Mouse (Mus musculus): Measurements from ENCODE around the gene Hdgf. TPM values are rescaled to one million over a fixed set of nuclear protein-coding genes. Genes with fewer than 3 reads are reported as not detected.
"Not testable (repeated sequence)": the region's sequence is repeated elsewhere in the genome, so short reads cannot be mapped to it uniquely, and the experiment has no call there.

Gene Hdgf
- 165 and 168 TPM in 2 replicates for polyA plus RNA-seq (2015; fragmentation: Nextera tagmentation; extraction: Ambion mirVana)

- WGBS: under 1% methylated on average over 41 of the region's 57 CpGs
- H3K4me3 ChIP-seq (ENCODE audit: low read depth, low read length): peak within 1 kb of the TSS; percentile 94
- no peaks in the 10 kb centered on the region for H3K36me3 ChIP-seq (ENCODE audit: control insufficient read depth, insufficient read depth, low read length)
- no peaks in the 10 kb centered on the region for H3K9me3 ChIP-seq (ENCODE audit: control insufficient read depth, low read length)
- ATAC-seq (ENCODE audit: low FRiP score, low TSS enrichment) (peak; percentile 92), DNase-seq (ENCODE audit: low spot score) (peak; percentile 97)
- peaks cover 23% of the 10 kb centered on the region for H3K4me1 ChIP-seq (replicated peaks; ENCODE audit: control insufficient read depth, insufficient read depth)
- peak within 1 kb of the TSS; percentile 94 for H3K9ac ChIP-seq (ENCODE audit: low read length)
- peak within 1 kb of the TSS; percentile 98 for H3K27ac ChIP-seq (replicated peaks)
- H3K27me3 ChIP-seq (ENCODE audit: control insufficient read depth, insufficient read depth, low read length): no peaks in the 10 kb centered on the region
- peak within 1 kb of the TSS; percentile 79 for H3K4me2 ChIP-seq (replicated peaks; ENCODE audit: low read depth)
- no peak for TF ChIP-seq EP300 (optimal IDR thresholded peaks at IDR 0.05)
- TF ChIP-seq CTCF (IDR thresholded peaks at IDR 0.05; ENCODE audit: low read depth): peak; percentile 63
These were observed at the start of gene Hdgf for GRCm38 (mm10) chr3:87905880-87906485. TSS of gene Hdgf (plus strand) at chr3:87906321.

DNA sequence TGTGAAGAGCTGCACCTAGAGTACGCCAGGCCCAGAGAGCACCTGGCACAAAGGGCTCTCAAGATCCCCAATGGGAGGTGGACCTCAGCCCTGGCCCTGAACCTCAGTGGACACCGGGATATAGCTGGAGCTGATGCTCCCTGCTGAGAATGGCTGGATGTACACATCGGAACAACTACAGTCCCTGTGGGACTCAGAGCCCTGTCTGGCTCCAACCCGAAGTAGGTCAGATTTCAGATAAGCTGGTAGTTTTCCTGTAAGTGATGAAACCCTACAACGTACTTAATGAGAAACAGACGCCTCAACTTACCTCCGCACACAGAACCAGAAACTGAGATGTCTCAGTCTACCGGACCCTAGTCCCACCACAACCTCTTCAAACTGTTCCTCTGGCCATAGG, 48.5 kb upstream of the Hdgf start:
- H3K27ac ChIP-seq (replicated peaks): no peak overlapping the region
- H3K4me1 ChIP-seq (replicated peaks; ENCODE audit: control insufficient read depth, insufficient read depth): no peaks in the 10 kb centered on the region
- TF ChIP-seq CTCF (IDR thresholded peaks at IDR 0.05; ENCODE audit: low read depth) (no peak), EP300 (optimal IDR thresholded peaks at IDR 0.05) (no peak)
- no peaks in the 10 kb centered on the region for H3K9me3 ChIP-seq (ENCODE audit: control insufficient read depth, low read length)
- H3K36me3 ChIP-seq (ENCODE audit: control insufficient read depth, insufficient read depth, low read length): peaks cover 23% of the 10 kb centered on the region
- no peaks in the 10 kb centered on the region for H3K27me3 ChIP-seq (ENCODE audit: control insufficient read depth, insufficient read depth, low read length)
- no peak overlapping the region for H3K4me2 ChIP-seq (replicated peaks; ENCODE audit: low read depth)
- WGBS: 93% methylated on average over 8 of the region's 8 CpGs
- no peak overlapping the region for H3K4me3 ChIP-seq (ENCODE audit: low read depth, low read length)
- DNase-seq (ENCODE audit: low spot score) (no peak), ATAC-seq (ENCODE audit: low FRiP score, low TSS enrichment) (no peak)
- no peak overlapping the region for H3K9ac ChIP-seq (ENCODE audit: low read length)

DNA sequence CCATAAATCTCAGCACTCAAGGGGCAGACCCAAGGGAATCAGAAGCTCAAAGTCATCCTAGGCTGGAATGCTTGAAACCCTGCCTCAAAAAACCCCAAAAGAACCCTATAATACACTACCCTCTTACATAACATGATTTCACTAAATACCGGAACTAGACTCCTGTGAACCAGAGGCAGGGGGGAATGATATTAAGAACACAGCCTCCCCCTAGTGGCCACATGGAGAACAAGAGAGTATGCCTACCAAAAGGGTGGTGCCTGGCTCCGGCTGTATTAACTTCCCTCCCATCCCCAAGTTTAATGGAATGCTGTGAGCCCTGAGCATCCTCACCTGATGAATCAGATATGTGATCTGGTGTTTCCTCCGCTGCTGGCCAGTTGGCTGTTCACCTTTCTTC, 46.3 kb upstream of the Hdgf start:
- 18% methylated on average over 3 of the region's 3 CpGs for WGBS
- ATAC-seq (ENCODE audit: low FRiP score, low TSS enrichment) (peak; percentile 58; the same call in 1 of the 2 replicates), DNase-seq (ENCODE audit: low spot score) (peak; percentile 55)
- peaks cover 27% of the 10 kb centered on the region for H3K36me3 ChIP-seq (ENCODE audit: control insufficient read depth, insufficient read depth, low read length)
- no peak overlapping the region for H3K4me2 ChIP-seq (replicated peaks; ENCODE audit: low read depth)
- no peak overlapping the region for H3K9ac ChIP-seq (ENCODE audit: low read length)
- H3K9me3 ChIP-seq (ENCODE audit: control insufficient read depth, low read length): no peaks in the 10 kb centered on the region
- TF ChIP-seq CTCF (IDR thresholded peaks at IDR 0.05; ENCODE audit: low read depth) (peak; percentile 88), EP300 (optimal IDR thresholded peaks at IDR 0.05) (no peak)
- H3K27me3 ChIP-seq (ENCODE audit: control insufficient read depth, insufficient read depth, low read length): no peaks in the 10 kb centered on the region
- H3K27ac ChIP-seq (replicated peaks): no peak overlapping the region
- H3K4me3 ChIP-seq (ENCODE audit: low read depth, low read length): no peak overlapping the region
- no peaks in the 10 kb centered on the region for H3K4me1 ChIP-seq (replicated peaks; ENCODE audit: control insufficient read depth, insufficient read depth)

DNA sequence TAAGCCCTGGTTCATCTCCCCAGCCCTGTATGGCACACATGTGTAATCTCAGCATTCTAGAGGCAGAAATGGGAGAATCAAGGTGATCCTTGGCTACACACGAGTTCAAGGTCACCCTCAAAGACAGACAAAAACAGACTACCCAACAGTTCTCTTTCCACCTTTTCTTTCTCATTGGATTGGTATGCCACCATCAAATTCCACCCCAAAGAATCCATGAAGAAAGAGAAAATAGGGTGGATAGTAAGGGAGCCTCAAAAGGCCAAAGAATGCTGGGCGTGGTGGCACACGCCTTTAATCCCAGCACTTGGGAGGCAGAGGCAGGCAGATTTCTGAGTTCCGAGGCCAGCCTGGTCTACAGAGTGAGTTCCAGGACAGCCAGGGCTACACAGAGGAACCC, 42.0 kb upstream of the Hdgf start:
- not testable (repeated sequence) for H3K4me2 ChIP-seq (replicated peaks; ENCODE audit: low read depth); H3K27ac ChIP-seq (replicated peaks); H3K27me3 ChIP-seq (ENCODE audit: control insufficient read depth, insufficient read depth, low read length); H3K9me3 ChIP-seq (ENCODE audit: control insufficient read depth, low read length); H3K9ac ChIP-seq (ENCODE audit: low read length); H3K4me3 ChIP-seq (ENCODE audit: low read depth, low read length); ATAC-seq (ENCODE audit: low FRiP score, low TSS enrichment); DNase-seq (ENCODE audit: low spot score); H3K4me1 ChIP-seq (replicated peaks; ENCODE audit: control insufficient read depth, insufficient read depth)
- WGBS: 91% methylated on average over 4 of the region's 4 CpGs
- peaks cover 35% of the 10 kb centered on the region for H3K36me3 ChIP-seq (ENCODE audit: control insufficient read depth, insufficient read depth, low read length)

- WGBS: 86% methylated on average over 4 of the region's 4 CpGs
- Histone ChIP-seq H3K4me3 (ENCODE audit: low read depth, low read length) (no peak overlapping the region), H3K27me3 (ENCODE audit: control insufficient read depth, insufficient read depth, low read length) (no peaks in the 10 kb centered on the region), H3K9me3 (ENCODE audit: control insufficient read depth, low read length) (no peaks in the 10 kb centered on the region), H3K36me3 (ENCODE audit: control insufficient read depth, insufficient read depth, low read length) (peaks cover 5% of the 10 kb centered on the region; the same call in 1 of the 2 replicates), H3K9ac (ENCODE audit: low read length) (no peak overlapping the region), H3K4me2 (replicated peaks; ENCODE audit: low read depth) (no peak overlapping the region), H3K27ac (replicated peaks) (no peak overlapping the region), H3K4me1 (replicated peaks; ENCODE audit: control insufficient read depth, insufficient read depth) (no peaks in the 10 kb centered on the region)
- TF ChIP-seq EP300 (optimal IDR thresholded peaks at IDR 0.05) (no peak), CTCF (IDR thresholded peaks at IDR 0.05; ENCODE audit: low read depth) (no peak)
- no peak for DNase-seq (ENCODE audit: low spot score)
- ATAC-seq (ENCODE audit: low FRiP score, low TSS enrichment): no peak
These were observed 28.4 kb upstream of the Hdgf start for GRCm38 (mm10) chr3:87877730-87878129.

DNA sequence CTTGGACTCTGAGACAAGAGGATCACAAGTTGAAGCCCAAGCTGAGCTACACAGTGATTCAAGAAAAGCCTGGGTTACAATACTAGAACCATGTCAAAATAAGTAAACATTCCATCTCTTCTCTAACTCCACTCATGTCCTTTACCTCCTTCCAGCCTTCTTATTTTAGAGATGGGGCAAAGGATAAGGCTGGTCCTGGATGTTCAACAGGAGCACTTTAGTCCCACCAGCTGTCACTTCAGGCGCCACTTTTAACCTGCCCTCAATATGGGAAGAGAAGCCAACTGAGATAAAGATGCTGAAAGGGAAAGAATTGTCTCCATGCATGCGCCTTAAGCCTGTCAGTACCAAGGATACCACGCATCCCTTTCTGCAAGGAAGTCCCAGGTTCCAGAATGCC, 21.8 kb upstream of the Hdgf start:
- peak overlapping the region; percentile 75 for H3K4me2 ChIP-seq (replicated peaks; ENCODE audit: low read depth)
- WGBS: 1% methylated on average over 3 of the region's 3 CpGs
- H3K4me3 ChIP-seq (ENCODE audit: low read depth, low read length): peak overlapping the region; percentile 90
- H3K27me3 ChIP-seq (ENCODE audit: control insufficient read depth, insufficient read depth, low read length): no peaks in the 10 kb centered on the region
- TF ChIP-seq EP300 (optimal IDR thresholded peaks at IDR 0.05): no peak
- TF ChIP-seq CTCF (IDR thresholded peaks at IDR 0.05; ENCODE audit: low read depth): no peak
- H3K9me3 ChIP-seq (ENCODE audit: control insufficient read depth, low read length): no peaks in the 10 kb centered on the region
- H3K36me3 ChIP-seq (ENCODE audit: control insufficient read depth, insufficient read depth, low read length): 0 out of 2 replicates have a peak, but pooled peaks cover 5% of the 10 kb centered on the region
- H3K9ac ChIP-seq (ENCODE audit: low read length): peak overlapping the region; percentile 93
- peaks cover 5% of the 10 kb centered on the region for H3K4me1 ChIP-seq (replicated peaks; ENCODE audit: control insufficient read depth, insufficient read depth)
- no peak for ATAC-seq (ENCODE audit: low FRiP score, low TSS enrichment)
- H3K27ac ChIP-seq (replicated peaks): no peak overlapping the region
- DNase-seq (ENCODE audit: low spot score): no peak

Measured in stomach, postnatal 0 days (tissue).